Mouse (Mus musculus) heart, embryonic 12.5 days (tissue): ENCODE data around the gene Urad. TPM values are rescaled to one million over a fixed set of nuclear protein-coding genes. Genes with fewer than 3 reads are reported as not detected.

Experiments
- ATAC-seq: fragments of 200-750 bp; cut with Nextera tagmentation; 2 replicates; pipeline ENCODE4 v1.8.0; 2017; ENCODE audit warnings: moderate TSS enrichment, moderate library complexity; ENCODE audit not compliant: insufficient number of reproducible peaks, low FRiP score
- H3K27ac ChIP-seq: fragments of 300-500 bp; sonication (generic); 2 replicates; pipeline ENCODE4 v1.5.1; 2016; ENCODE audit warnings: mild to moderate bottlenecking, moderate library complexity; ENCODE audit not compliant: poor library complexity, severe bottlenecking
- H3K27me3 ChIP-seq: fragments of 300-500 bp; sonication (generic); replicated peaks from 2 replicates; pipeline ENCODE4 v1.6.1; 2016; ENCODE audit warnings: mild to moderate bottlenecking, moderate library complexity
- H3K36me3 ChIP-seq: fragments of 300-500 bp; sonication (generic); 2 replicates; pipeline ENCODE4 v1.6.1; 2016; ENCODE audit warnings: mild to moderate bottlenecking, moderate library complexity
- H3K4me1 ChIP-seq: fragments of 300-500 bp; sonication (generic); replicated peaks from 2 replicates; pipeline ENCODE4 v1.6.1; 2016; ENCODE audit warnings: mild to moderate bottlenecking
- H3K4me2 ChIP-seq: fragments of 300-500 bp; sonication (generic); 2 replicates; pipeline ENCODE4 v1.6.1; 2016; ENCODE audit warnings: mild to moderate bottlenecking, moderate library complexity
- H3K4me3 ChIP-seq: fragments of 300-500 bp; sonication (generic); 2 replicates; pipeline ENCODE4 v1.5.1; 2016; ENCODE audit warnings: mild to moderate bottlenecking
- H3K9ac ChIP-seq: fragments of 300-500 bp; sonication (generic); 2 replicates; pipeline ENCODE4 v1.6.1; 2016; ENCODE audit warnings: mild to moderate bottlenecking, moderate library complexity
- H3K9me3 ChIP-seq: fragments of 300-500 bp; sonication (generic); replicated peaks from 2 replicates; pipeline ENCODE4 v1.6.1; 2016; ENCODE audit warnings: mild to moderate bottlenecking, moderate library complexity
- WGBS: fragments of 180-500 bp; shearing (Covaris S2); methylation state at CpG from one replicate; pipeline ENCODE4 v1.1.7; 2016; 5-methylcytosine and 5-hydroxymethylcytosine counted together
- polyA plus RNA-seq: library from polyadenylated mRNA; unstranded; fragments of >200 nt; fragmentation: Nextera tagmentation; extraction: Ambion mirVana; gene quantifications from 2 replicates; pipeline ENCODE4 v1.2.1, GENCODE M21; 2016

Gene Urad
- polyA plus RNA-seq, 1 experiment from 2014 or later = not detected

- H3K9me3 ChIP-seq = no peaks in the 10 kb centered on the region
- H3K9ac ChIP-seq = no peak overlapping the region; the same call in 1 of the 2 replicates
- no peaks in the 10 kb centered on the region for H3K36me3 ChIP-seq
- H3K27me3 ChIP-seq = peaks cover 92% of the 10 kb centered on the region
- 1% methylated on average over 40 of the region's 41 CpGs for WGBS
- H3K4me3 ChIP-seq = peak overlapping the region; percentile 37
- peaks cover 14% of the 10 kb centered on the region for H3K4me1 ChIP-seq
- H3K27ac ChIP-seq = no peak overlapping the region
- ATAC-seq = peak; percentile 55
- peak overlapping the region; percentile 66 for H3K4me2 ChIP-seq
Measured at GRCm38 (mm10) chr5:147299255-147300000, 22.8 kb downstream of the Urad start.

GRCm38 (mm10) chr5:147297249-147297648 lies 25.0 kb downstream of the Urad start:
- 49% methylated on average over 4 of the region's 5 CpGs for WGBS
- H3K36me3 ChIP-seq = no peaks in the 10 kb centered on the region

GRCm38 (mm10) chr5:147294121-147294520 lies 28.1 kb downstream of the Urad start:
- 10% methylated on average over 20 of the region's 20 CpGs for WGBS
- ATAC-seq = no peak
- Histone ChIP-seq H3K4me3 (no peak overlapping the region), H3K27ac (no peak overlapping the region), H3K27me3 (peaks cover 74% of the 10 kb centered on the region), H3K4me2 (no peak overlapping the region), H3K36me3 (no peaks in the 10 kb centered on the region), H3K9ac (no peak overlapping the region), H3K9me3 (no peaks in the 10 kb centered on the region), H3K4me1 (peaks cover 21% of the 10 kb centered on the region)

More at GRCm38 (mm10) chr5:147297249-147297648, 25.0 kb downstream of the Urad start:
- H3K4me2 ChIP-seq = no peak overlapping the region
- H3K4me1 ChIP-seq = peaks cover 30% of the 10 kb centered on the region
- ATAC-seq = no peak
- no peak overlapping the region for H3K4me3 ChIP-seq
- H3K9ac ChIP-seq = no peak overlapping the region
- no peak overlapping the region for H3K27ac ChIP-seq
- H3K9me3 ChIP-seq = no peaks in the 10 kb centered on the region
- H3K27me3 ChIP-seq = peaks cover 91% of the 10 kb centered on the region

- Histone ChIP-seq H3K9me3 (no peaks in the 10 kb centered on the region), H3K4me1 (peaks cover 21% of the 10 kb centered on the region), H3K36me3 (no peaks in the 10 kb centered on the region), H3K4me2 (peak overlapping the region; percentile 10), H3K27ac (no peak overlapping the region), H3K9ac (no peak overlapping the region), H3K4me3 (no peak overlapping the region), H3K27me3 (peaks cover 68% of the 10 kb centered on the region)
- 13% methylated on average over 18 of the region's 18 CpGs for WGBS
- ATAC-seq = peak; percentile 73; the same call in 1 of the 2 replicates
Measured at GRCm38 (mm10) chr5:147293127-147293910, 28.9 kb downstream of the Urad start.

- no peak overlapping the region for H3K4me3 ChIP-seq
- no peak overlapping the region for H3K27ac ChIP-seq
- ATAC-seq = no peak
- no peak overlapping the region for H3K9ac ChIP-seq
- H3K4me1 ChIP-seq = peaks cover 21% of the 10 kb centered on the region
- WGBS = 19% methylated on average over 13 of the region's 13 CpGs
- H3K9me3 ChIP-seq = no peaks in the 10 kb centered on the region
- no peaks in the 10 kb centered on the region for H3K36me3 ChIP-seq
- H3K27me3 ChIP-seq = peaks cover 66% of the 10 kb centered on the region
- peak overlapping the region; percentile 10 for H3K4me2 ChIP-seq
Measured at GRCm38 (mm10) chr5:147292506-147293120, 29.6 kb downstream of the Urad start.

GRCm38 (mm10) chr5:147291764-147292505 lies 30.3 kb downstream of the Urad start:
- WGBS = 22% methylated on average over 16 of the region's 16 CpGs
- H3K36me3 ChIP-seq = no peaks in the 10 kb centered on the region
- H3K4me3 ChIP-seq = no peak overlapping the region
- no peak overlapping the region for H3K27ac ChIP-seq
- peaks cover 21% of the 10 kb centered on the region for H3K4me1 ChIP-seq
- H3K27me3 ChIP-seq = peaks cover 63% of the 10 kb centered on the region
- peak overlapping the region; percentile 8; the same call in 1 of the 2 replicates for H3K4me2 ChIP-seq
- H3K9ac ChIP-seq = no peak overlapping the region
- no peak for ATAC-seq
- H3K9me3 ChIP-seq = no peaks in the 10 kb centered on the region

GRCm38 (mm10) chr5:147284365-147284764 lies 37.9 kb downstream of the Urad start:
- no peak for ATAC-seq
- 68% methylated on average over 4 of the region's 4 CpGs for WGBS
- H3K4me1 ChIP-seq = no peaks in the 10 kb centered on the region
- no peaks in the 10 kb centered on the region for H3K9me3 ChIP-seq
- peaks cover 35% of the 10 kb centered on the region for H3K27me3 ChIP-seq
- no peak overlapping the region for H3K4me3 ChIP-seq
- H3K27ac ChIP-seq = no peak overlapping the region
- no peaks in the 10 kb centered on the region for H3K36me3 ChIP-seq
- no peak overlapping the region for H3K4me2 ChIP-seq
- H3K9ac ChIP-seq = no peak overlapping the region

- Histone ChIP-seq H3K4me3 (no peak overlapping the region), H3K36me3 (no peaks in the 10 kb centered on the region), H3K9me3 (no peaks in the 10 kb centered on the region), H3K27ac (no peak overlapping the region), H3K4me2 (peak overlapping the region; percentile 19; the same call in 1 of the 2 replicates), H3K27me3 (peaks cover 87% of the 10 kb centered on the region), H3K4me1 (peaks cover 9% of the 10 kb centered on the region; the same call in 1 of the 2 replicates), H3K9ac (no peak overlapping the region)
- no peak for ATAC-seq
- under 1% methylated on average over 13 of the region's 13 CpGs for WGBS
Measured at GRCm38 (mm10) chr5:147277547-147277925, 44.7 kb downstream of the Urad start.

- Histone ChIP-seq H3K27me3 (peaks cover 93% of the 10 kb centered on the region), H3K9me3 (no peaks in the 10 kb centered on the region), H3K4me2 (no peak overlapping the region), H3K4me1 (peaks cover 9% of the 10 kb centered on the region; the same call in 1 of the 2 replicates), H3K4me3 (no peak overlapping the region), H3K27ac (no peak overlapping the region), H3K9ac (no peak overlapping the region), H3K36me3 (no peaks in the 10 kb centered on the region)
- ATAC-seq = no peak
- 3% methylated on average over 18 of the region's 18 CpGs for WGBS
Measured at GRCm38 (mm10) chr5:147276701-147277546, 45.3 kb downstream of the Urad start.

- peaks cover 13% of the 10 kb centered on the region; the same call in 1 of the 2 replicates for H3K4me1 ChIP-seq
- no peak overlapping the region for H3K27ac ChIP-seq
- H3K4me3 ChIP-seq = no peak overlapping the region
- no peaks in the 10 kb centered on the region for H3K36me3 ChIP-seq
- H3K27me3 ChIP-seq = peaks cover 94% of the 10 kb centered on the region
- H3K4me2 ChIP-seq = no peak overlapping the region
- 11% methylated on average over 3 of the region's 3 CpGs for WGBS
- ATAC-seq = no peak
- no peak overlapping the region for H3K9ac ChIP-seq
- no peaks in the 10 kb centered on the region for H3K9me3 ChIP-seq
Measured at GRCm38 (mm10) chr5:147275761-147276160, 46.5 kb downstream of the Urad start.
